Mouse (Mus musculus) heart, postnatal 0 days (tissue): ENCODE data around the gene Tns1.

ENCODE experiments used
- CTCF ChIP-seq: IDR thresholded peaks from 2 replicates; pipeline ENCODE4 v1.5.1; 2016; ENCODE audit warnings: antibody characterized with exemption, control low read depth, low read depth
- EP300 ChIP-seq: IDR thresholded peaks from 2 replicates; pipeline ENCODE4 v1.6.1; 2016; ENCODE audit warnings: antibody characterized with exemption, low read depth

DNA sequence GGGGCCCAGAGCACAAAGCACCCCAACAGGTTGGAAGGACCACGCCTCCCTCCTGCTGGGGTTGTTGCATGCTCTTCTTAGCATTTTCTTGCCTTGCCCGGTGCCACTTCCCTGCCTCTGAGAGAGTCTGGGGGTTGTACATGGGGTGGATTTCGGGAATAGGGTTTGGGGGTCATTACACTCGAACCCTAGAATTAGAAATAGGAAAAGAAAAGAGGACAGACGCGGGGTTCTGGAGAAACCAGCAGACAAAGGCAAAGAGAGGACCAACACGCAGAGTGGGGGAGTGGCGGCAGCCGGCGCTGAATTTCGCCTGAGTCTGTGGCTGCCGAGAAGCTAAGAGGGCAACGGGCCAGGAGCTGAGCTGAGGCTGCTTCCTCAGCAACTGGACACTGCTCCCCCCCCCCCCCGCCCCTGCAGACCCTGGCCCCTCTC lies 25.2 kb downstream of the Tns1 start:
- no peak for TF ChIP-seq CTCF
- no peak for TF ChIP-seq EP300
